Mouse (Mus musculus) G1E-ER4 (cell line): Measurements from ENCODE around the gene Slc8a1. TPM values are rescaled to one million over a fixed set of nuclear protein-coding genes. Genes with fewer than 3 reads are reported as not detected.

ENCODE experiments used
- GATA1 ChIP-seq: IDR thresholded peaks from one replicate; pipeline ENCODE4 v1.8.0; 2012; ENCODE audit warnings: low read length, inconsistent platforms
- polyA plus RNA-seq: library from polyadenylated mRNA; stranded (reverse); fragments of >175 nt; gene quantifications from 2 replicates; pipeline ENCODE4 v1.2.3, GENCODE M21; 2012

Gene Slc8a1
- polyA plus RNA-seq, 1 experiment = not detected

DNA sequence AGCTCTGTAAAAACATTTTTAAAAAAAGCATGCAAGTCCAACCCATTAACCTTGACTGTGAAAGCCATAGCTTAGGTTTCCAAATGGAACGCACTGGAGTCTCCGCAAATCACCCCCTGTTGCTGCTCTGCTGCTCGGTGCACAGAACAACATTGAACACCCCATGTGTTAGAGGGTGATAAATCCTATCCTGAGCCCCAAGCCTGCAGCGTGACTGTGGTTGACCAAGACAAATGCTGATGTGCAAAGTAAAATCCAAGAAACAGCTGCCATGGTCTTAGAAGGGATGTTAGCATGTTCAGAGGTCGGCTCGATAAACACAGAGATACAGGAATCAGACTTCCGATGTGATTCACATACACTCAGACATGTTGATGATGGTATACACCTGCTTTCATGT is 346.7 kb downstream of the Slc8a1 start:
- no peak for TF ChIP-seq GATA1

DNA sequence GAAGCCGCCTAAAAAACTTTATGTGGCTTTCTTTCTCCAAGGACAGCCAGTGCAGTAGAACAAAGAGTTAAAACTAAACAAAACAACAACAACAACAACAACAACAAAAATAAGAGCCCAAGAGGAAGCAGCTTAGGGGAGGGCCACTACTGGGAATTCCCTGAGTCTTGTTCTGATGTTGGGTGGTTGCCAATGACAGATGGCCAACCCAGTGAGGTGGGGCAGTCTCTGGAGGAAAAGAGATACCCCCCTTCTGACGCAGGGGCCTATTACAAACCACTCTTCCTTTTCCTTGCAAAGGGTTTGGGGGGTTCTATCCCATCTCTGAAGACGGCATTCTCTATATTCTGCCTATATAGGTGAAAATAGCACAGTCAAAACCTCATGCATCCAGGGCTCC is 347.4 kb downstream of the Slc8a1 start:
- no peak for TF ChIP-seq GATA1

DNA sequence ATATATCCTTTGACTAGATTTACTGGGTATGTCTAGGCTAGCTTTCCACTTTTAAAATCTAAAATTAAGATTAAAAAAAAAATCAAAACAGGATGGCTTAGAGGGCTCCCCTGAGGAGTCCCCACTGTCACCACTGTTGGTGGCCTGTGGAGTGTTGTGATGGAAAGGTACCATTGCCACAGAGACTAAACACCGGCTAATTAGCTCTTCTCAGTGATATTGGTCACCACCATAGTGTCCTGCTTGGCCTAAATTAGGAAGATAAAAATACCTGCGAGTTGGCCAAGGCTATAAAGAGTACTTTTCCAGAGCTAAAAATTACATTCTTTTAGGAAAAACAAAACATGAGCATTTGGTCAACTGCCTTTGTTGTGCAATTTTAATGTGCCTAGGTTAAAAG is 352.1 kb downstream of the Slc8a1 start:
- TF ChIP-seq GATA1 = no peak

DNA sequence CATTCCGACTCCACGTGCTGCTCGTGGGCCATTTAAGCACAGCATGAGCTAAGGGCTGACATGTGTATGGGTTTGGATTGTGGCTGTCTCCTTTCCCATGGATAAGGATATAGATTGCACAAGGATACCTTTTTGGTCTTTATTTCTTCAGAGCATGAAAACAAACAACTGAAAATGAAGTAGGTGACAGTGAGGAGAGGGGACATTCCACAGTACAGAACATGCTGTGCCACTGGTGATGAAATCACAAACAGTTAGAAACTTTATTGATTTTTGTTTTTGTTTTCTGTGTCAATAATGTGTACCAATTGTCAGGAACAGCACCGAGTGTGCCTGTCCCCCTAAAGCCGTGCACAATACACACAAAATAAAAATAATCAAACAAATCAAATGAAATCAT is 352.7 kb downstream of the Slc8a1 start:
- TF ChIP-seq GATA1 = no peak

DNA sequence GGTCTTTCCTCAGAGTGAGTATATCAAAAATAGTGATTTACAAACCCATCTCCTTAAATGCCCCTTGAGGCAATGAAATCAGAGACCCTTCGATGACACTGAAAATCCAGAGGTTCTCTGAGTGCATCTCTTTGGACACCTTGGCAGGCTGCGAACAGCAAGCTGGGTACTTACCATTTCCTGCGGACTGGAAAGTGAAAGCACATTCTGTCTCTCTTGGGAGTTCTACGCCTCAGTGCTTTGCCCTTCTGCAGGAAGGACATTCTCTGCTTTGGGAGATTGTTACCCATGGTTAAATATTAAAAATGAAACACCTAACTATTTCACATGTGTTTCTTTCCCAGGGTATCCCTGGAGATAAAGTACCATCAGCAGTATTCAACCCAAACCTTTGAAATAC is 354.7 kb downstream of the Slc8a1 start:
- no peak for TF ChIP-seq GATA1

DNA sequence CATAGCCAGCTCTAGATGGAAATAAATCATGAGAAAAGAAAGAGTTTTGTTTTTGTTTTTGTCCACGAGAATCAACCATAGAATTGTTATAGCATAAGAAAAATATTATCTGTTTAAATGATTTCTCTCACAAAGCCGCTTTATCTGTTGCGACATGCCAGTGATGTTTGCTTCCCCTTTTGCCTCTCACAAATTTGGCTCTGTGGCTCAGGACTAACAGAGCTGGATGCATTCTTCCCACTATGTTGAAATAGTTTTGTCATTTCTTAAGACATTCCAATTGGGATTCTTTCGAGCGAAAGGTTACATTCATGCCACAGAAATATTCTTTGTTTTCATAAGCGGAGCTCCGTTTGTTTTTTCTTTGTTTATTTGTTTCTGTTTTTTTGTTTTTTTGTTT is 359.7 kb downstream of the Slc8a1 start:
- TF ChIP-seq GATA1 = no peak

DNA sequence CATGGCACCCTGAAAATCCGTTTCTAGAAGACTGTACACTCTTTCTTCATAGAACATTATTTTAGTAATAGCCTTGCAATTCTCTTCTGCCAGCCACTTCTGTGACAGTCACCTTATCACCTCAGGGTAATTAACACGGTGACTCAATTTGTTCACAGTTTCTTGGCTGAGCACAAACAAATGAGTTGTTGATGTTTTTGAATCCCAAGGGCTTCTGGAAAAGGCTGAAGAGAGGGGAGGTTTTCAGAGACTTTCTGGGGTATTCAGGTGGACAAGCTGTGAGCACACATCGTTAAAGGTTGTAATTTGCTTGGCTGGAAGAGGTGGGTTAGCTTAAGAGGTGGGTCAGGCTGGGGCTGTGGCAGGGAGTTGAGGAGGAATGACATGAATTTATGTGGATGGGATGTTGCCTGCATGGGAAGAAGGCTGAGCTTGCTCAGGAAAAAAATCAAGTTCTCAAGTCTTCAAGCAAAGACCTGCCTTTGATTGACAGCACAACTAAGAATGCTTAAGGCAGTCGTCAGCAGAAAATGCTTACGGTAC is 360.3 kb downstream of the Slc8a1 start:
- no peak for TF ChIP-seq GATA1

DNA sequence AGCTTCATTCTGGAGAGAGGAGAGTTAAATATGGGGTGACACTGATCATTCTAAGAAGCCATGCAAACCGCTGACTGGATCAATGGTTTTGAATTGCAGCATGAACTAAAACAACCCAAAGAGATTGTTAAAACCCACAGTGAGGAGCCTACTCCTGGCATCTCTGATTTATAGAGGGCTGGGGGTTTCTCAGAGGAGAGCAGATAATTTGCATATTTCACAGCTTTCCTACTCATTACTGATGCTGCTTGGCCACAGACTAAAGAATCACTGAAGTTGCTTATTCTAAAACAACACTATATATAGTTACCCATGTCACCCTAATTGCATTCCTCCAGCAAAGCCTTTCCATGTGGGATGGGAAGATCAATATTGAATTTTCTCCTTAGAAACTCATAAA is 361.0 kb downstream of the Slc8a1 start:
- TF ChIP-seq GATA1 = no peak

DNA sequence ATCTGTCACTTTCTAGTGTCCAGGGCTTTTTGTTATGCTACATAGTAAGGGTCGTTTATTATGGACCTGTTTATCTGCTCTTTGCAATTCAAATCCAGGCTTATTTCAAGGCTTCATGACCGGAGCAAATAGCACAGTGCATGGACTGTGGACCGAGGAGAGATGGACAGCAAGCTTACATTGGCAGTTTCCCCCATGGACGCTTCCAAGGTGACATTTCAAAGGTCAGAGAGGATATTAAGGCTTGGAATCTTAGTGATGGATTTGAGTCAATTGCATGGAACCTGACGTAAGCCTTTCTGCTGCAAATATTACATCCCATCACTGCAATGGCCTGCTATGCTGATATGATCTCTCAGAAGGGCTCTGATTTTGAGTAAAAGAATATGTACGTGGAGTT is 362.3 kb downstream of the Slc8a1 start:
- no peak for TF ChIP-seq GATA1

DNA sequence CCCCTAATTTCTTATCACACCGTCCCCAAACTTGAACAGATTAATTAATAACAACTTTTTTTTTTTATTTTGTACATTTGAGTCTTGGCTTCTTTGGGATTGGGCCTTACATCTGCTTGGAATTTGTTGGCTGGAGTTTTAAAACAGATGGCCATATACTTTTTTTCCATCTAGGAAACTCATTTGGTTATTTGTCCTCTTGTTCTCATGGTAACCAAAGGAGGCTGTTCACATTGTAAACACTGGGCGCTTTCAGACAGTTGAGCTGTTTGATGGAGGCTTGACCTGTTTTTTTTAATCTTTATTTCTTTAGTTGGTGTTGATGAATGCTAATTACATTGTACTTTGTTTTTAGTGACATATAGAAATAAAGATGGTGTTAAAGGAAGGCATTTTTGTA is 369.1 kb downstream of the Slc8a1 start:
- no peak for TF ChIP-seq GATA1

DNA sequence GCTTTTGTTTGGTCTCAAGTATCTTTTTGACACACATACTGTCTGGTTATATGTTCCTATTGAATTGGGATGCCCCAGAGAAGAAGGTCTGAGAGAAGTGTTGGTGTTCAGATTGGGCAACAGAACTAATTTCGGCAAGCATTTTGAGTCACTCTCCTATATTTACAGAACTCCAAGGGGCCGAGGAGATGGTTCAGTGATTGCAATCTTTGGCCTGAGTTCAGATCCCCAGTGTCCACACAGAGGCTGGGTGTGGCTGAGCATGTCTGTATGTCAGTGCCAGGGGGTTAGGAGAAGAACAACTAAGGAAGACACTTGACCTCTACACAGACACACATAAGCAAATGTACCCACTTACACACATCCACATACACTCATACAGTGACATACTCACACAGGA is 369.7 kb downstream of the Slc8a1 start:
- no peak for TF ChIP-seq GATA1

DNA sequence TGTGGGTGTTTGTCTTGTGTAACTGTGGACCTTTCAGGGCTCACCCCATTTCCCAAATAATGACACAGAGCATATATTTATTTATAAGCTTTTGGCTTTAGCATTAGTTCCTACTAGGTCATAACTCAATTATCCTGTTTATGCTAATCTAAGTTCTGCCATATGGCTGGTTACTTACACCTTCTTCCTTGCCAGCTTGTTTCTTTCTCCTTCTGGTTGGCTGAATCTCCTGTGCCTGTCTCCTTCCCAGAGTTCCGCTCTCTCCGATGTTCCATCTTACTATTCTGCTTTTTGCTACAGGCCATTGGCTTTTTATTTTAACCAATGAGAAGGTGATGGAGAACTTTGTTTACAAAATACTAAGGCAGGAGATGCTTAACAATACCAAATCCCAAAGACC is 374.8 kb downstream of the Slc8a1 start:
- TF ChIP-seq GATA1 = no peak

DNA sequence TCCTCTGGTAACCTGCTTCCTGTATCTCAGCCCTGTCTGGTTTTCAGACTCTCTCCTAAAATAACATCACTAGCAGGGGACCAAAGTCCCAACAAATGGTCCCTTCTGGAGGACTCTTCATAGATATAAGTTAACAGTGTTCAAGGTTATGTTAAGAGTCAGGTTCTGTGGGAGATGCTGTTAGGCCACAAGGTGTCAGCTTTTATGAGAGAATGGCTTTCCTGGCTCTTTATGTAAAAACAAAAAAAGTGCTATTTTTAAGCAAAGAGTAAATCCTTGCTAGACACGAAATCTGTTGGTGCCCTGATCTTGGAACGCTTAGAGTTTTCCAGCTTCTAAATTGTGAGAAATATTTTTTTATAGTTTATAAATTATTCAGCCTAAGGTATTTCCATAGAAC is 377.6 kb downstream of the Slc8a1 start:
- no peak for TF ChIP-seq GATA1

DNA sequence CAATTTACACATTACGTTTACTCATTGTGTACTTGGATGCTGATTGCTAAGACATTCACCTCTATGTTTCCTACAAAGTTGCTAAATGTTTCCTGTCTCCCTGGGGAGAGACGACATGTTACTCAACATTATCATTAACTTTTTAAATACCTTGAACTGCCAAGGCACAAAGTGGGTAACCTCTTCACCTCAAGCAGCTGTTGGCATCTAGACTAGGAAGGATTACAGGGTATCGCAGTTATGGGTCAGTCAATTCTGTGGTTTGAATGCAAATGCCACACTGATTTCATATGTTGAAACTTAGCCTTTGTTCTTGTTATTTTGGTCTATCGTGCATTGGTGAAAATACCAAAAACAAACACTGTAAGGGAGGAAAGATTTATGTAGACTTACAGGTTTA is 378.1 kb downstream of the Slc8a1 start:
- TF ChIP-seq GATA1 = no peak

DNA sequence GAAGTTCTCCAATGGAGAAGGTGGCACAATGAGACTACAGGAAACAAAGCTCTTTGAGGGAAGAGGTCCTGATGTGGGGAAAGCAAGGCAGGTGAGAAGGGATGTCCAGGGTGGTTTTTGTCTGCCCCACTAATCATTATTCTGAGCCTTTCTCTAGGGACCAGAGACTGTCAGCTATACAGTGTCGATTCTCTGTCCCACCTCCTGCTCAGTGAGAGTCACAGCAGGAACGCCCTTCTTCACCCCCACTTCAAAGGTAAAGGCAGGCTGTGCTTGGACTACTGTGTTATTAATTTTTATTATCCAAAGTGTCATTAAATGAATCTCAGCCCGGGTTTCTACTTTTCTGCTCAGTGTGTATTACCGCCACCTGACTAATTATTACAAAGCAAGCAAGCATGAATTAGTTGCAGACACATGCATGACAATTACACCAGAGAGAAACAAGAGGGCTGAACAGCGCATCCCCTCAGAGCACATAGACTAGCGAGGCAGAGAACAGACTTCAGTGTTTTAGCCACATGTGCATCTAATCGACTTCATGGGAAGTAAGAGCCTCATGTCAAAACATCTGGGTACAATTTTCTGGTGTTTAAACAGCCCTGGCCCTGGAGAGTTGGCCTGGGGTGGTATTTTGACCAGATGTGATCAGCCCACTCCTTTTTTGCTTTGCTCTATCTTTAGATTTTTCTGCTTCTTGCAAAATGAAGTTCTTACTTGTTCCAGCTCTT is 402.0 kb downstream of the Slc8a1 start:
- TF ChIP-seq GATA1 = no peak

DNA sequence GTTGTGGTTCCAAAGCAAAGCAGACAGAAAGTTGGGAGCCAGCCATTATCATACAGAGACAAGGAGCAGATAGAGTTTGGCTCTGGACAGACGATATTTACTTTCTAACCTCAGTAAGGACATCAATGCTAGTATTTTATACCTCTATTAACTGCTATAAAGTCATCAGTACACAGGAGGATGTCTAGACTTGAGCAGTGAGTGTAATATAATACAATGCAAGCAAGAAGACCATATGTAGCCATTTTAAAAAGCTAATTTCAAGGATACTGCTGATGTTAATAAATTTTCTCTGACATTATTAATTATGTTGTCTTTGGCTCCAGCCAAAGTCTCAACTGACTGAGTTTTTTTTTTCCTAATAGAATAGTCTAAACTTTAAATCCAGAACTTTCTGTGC is 402.7 kb downstream of the Slc8a1 start:
- TF ChIP-seq GATA1 = no peak
